Mouse (Mus musculus) erythroid progenitor cell, adult 5-6 weeks (primary cell): ENCODE data around the gene Marcksl1. TPM values are rescaled to one million over a fixed set of nuclear protein-coding genes. Genes with fewer than 3 reads are reported as not detected.

Experiments
- ATAC-seq: replicated peaks from 2 replicates; pipeline ENCODE4 v1.8.0; 2016; ENCODE audit warnings: moderate number of reproducible peaks, mild to moderate bottlenecking, moderate TSS enrichment, inconsistent platforms; ENCODE audit not compliant: poor library complexity, low FRiP score, severe bottlenecking
- total RNA-seq, 2 experiments: library from RNA; stranded (forward) in 1 of 2; stranded (reverse) in 1 of 2; fragments of 150-400 nt in 1 of 2; fragments of 186-747, 209-891 nt in 1 of 2; gene quantifications; 2 replicates each; pipeline versions ENCODE4 v1.2.3 to v1.2.4; 2015 to 2017; ENCODE audit warnings: low replicate concordance in 2 of 2

The Marcksl1 gene
- 13.8 and 16.9 TPM in 2 replicates for total RNA-seq (2015; ENCODE audit: low replicate concordance)
- 4.4 and 10.6 TPM in 2 replicates for total RNA-seq (2017; ENCODE audit: low replicate concordance)

GRCm38 (mm10) chr4:129513086-129513767 lies at the start of gene Marcksl1:
Gene Marcksl1, plus strand, starts transcription at chr4:129513581.
- peak; percentile 57 for ATAC-seq

- peak; percentile 21; the same call in 1 of the 2 replicates for ATAC-seq
These were observed 49.0 kb upstream of the Marcksl1 start for GRCm38 (mm10) chr4:129464286-129464815.

- no peak for ATAC-seq
These were observed 37.3 kb upstream of the Marcksl1 start for GRCm38 (mm10) chr4:129476047-129476446.

- no peak for ATAC-seq
These were observed 33.5 kb upstream of the Marcksl1 start for GRCm38 (mm10) chr4:129479863-129480262.

- ATAC-seq, result no peak
These were observed 32.3 kb upstream of the Marcksl1 start for GRCm38 (mm10) chr4:129481090-129481489.

- no peak for ATAC-seq
These were observed 22.2 kb upstream of the Marcksl1 start, which contains the start of the genes Tssk3 and Fam229a for GRCm38 (mm10) chr4:129490972-129491880. Gene Tssk3, minus strand, starts transcription at chr4:129491022. Gene Fam229a, plus strand, starts transcription at chr4:129491190.

GRCm38 (mm10) chr4:129494681-129495080 lies 18.7 kb upstream of the Marcksl1 start:
- no peak for ATAC-seq

- no peak for ATAC-seq
These were observed 17.5 kb upstream of the Marcksl1 start for GRCm38 (mm10) chr4:129495672-129496562.

GRCm38 (mm10) chr4:129496631-129497030 lies 16.8 kb upstream of the Marcksl1 start:
- no peak for ATAC-seq

- no peak for ATAC-seq
These were observed 14.4 kb upstream of the Marcksl1 start for GRCm38 (mm10) chr4:129498941-129499340.

- ATAC-seq, result no peak
These were observed 13.4 kb upstream of the Marcksl1 start for GRCm38 (mm10) chr4:129500017-129500416.

GRCm38 (mm10) chr4:129500607-129501566 lies 12.5 kb upstream of the Marcksl1 start:
- peak; percentile 55; the same call in 1 of the 2 replicates for ATAC-seq

- no peak for ATAC-seq
These were observed 11.0 kb upstream of the Marcksl1 start for GRCm38 (mm10) chr4:129502327-129502888.

GRCm38 (mm10) chr4:129502901-129503444 lies 10.4 kb upstream of the Marcksl1 start:
- ATAC-seq, result no peak

- ATAC-seq, result no peak
These were observed 7.9 kb upstream of the Marcksl1 start for GRCm38 (mm10) chr4:129505511-129505910.

- no peak for ATAC-seq
These were observed 5.7 kb upstream of the Marcksl1 start for GRCm38 (mm10) chr4:129507434-129508236.

GRCm38 (mm10) chr4:129508237-129508515 lies 5.2 kb upstream of the Marcksl1 start:
- no peak for ATAC-seq
